Mouse (Mus musculus) megakaryocyte, embryonic 14.5 days (primary cell): ENCODE measurements at regions not wholly inside any gene's neighbourhood (a gene's known extent, or its start where the extent isn't known, plus 50 kb on each side); places are given as distances from the start of the nearest gene placed in this dataset.

ENCODE experiments used
- FLI1 ChIP-seq: IDR thresholded peaks from 2 replicates; pipeline ENCODE4 v1.6.1; 2012; ENCODE audit warnings: low read length, inconsistent platforms, mixed read lengths
- GATA1 ChIP-seq: IDR thresholded peaks from 3 replicates; pipeline ENCODE4 v1.6.1; 2012; ENCODE audit warnings: mixed read lengths, low read length, inconsistent platforms, borderline replicate concordance

GRCm38 (mm10) chr19:44676555-44677120, 79.2 kb upstream of the Pax2 start:
- no peak for TF ChIP-seq GATA1
- no peak for TF ChIP-seq FLI1
